Mouse (Mus musculus) lung, embryonic 15.5 days (tissue): ENCODE data around the gene Lyrm4. TPM values are rescaled to one million over a fixed set of nuclear protein-coding genes. Genes with fewer than 3 reads are reported as not detected.
A peak's percentile ranks its signal among the peaks of the same experiment; 100 is the strongest.

Experiments
- ATAC-seq: fragments of 200-750 bp; cut with Nextera tagmentation; 2 replicates; pipeline ENCODE4 v1.8.0; 2017; ENCODE audit warnings: moderate number of reproducible peaks, borderline replicate concordance; ENCODE audit not compliant: low FRiP score, low TSS enrichment; ENCODE audit errors: extremely low read depth
- H3K27ac ChIP-seq: fragments of 300-500 bp; sonication (generic); 2 replicates; pipeline ENCODE4 v1.5.1; 2015; ENCODE audit warnings: moderate library complexity, mild to moderate bottlenecking, inconsistent platforms
- H3K27me3 ChIP-seq: fragments of 300-500 bp; sonication (generic); 2 replicates; pipeline ENCODE4 v1.6.1; 2015; ENCODE audit warnings: inconsistent platforms
- H3K36me3 ChIP-seq: fragments of 300-500 bp; sonication (generic); 2 replicates; pipeline ENCODE4 v1.6.1; 2015; ENCODE audit warnings: inconsistent platforms
- H3K4me1 ChIP-seq: fragments of 300-500 bp; sonication (generic); 2 replicates; pipeline ENCODE4 v1.6.1; 2015; ENCODE audit warnings: inconsistent platforms
- H3K4me2 ChIP-seq: fragments of 300-500 bp; sonication (generic); 2 replicates; pipeline ENCODE4 v1.6.1; 2015; ENCODE audit warnings: inconsistent platforms, mild to moderate bottlenecking, moderate library complexity
- H3K4me3 ChIP-seq: fragments of 300-500 bp; sonication (generic); 2 replicates; pipeline ENCODE4 v1.5.1; 2015; ENCODE audit warnings: mild to moderate bottlenecking, inconsistent platforms
- H3K9ac ChIP-seq: fragments of 300-500 bp; sonication (generic); 2 replicates; pipeline ENCODE4 v1.6.1; 2015; ENCODE audit warnings: inconsistent platforms
- H3K9me3 ChIP-seq: fragments of 300-500 bp; sonication (generic); 2 replicates; pipeline ENCODE4 v1.6.1; 2016; ENCODE audit warnings: inconsistent platforms
- WGBS: fragments of 180-500 bp; shearing (Covaris S2); methylation state at CpG from one replicate; pipeline ENCODE4 v1.1.7; 2015; 5-methylcytosine and 5-hydroxymethylcytosine counted together
- polyA plus RNA-seq: library from polyadenylated mRNA; unstranded; fragments of >200 nt; fragmentation: Nextera tagmentation; extraction: Ambion mirVana; gene quantifications from 2 replicates; pipeline ENCODE4 v1.2.1, GENCODE M21; 2015

Gene Lyrm4
- polyA plus RNA-seq, 1 experiment from 2014 or later = 22.3 TPM

- H3K4me3 ChIP-seq = no peak overlapping the region
- no peaks in the 10 kb centered on the region for H3K36me3 ChIP-seq
- 71% methylated on average over 4 of the region's 4 CpGs for WGBS
- ATAC-seq = no peak
- H3K9me3 ChIP-seq = no peaks in the 10 kb centered on the region
- H3K9ac ChIP-seq = no peak overlapping the region
- no peaks in the 10 kb centered on the region for H3K27me3 ChIP-seq
- H3K27ac ChIP-seq = no peak overlapping the region
- no peak overlapping the region for H3K4me2 ChIP-seq
- H3K4me1 ChIP-seq = no peaks in the 10 kb centered on the region
Observed at GRCm38 (mm10) chr13:35980471-35980870, 136.9 kb downstream of the Lyrm4 start.

DNA sequence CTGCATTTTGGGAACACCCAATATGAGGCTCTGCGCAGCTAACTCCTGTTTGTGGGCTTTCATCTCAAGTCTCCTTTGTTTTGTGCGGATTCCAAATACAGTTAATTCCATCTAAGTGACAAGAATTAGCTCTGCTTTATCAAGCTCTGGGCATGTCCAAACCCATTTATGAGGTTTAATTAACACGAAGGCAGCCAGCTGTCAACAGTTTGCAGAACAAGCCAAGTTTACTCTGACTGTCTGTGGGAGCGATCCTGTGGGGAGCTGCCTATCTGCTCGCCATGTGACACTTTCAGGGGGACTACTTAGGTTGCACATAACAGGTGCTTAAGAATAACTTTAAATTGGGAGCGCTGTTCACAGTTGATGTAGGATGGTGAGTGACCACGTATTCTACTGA, 140.4 kb downstream of the Lyrm4 start:
- Histone ChIP-seq H3K9ac (no peak overlapping the region), H3K36me3 (no peaks in the 10 kb centered on the region), H3K27ac (no peak overlapping the region), H3K27me3 (no peaks in the 10 kb centered on the region), H3K4me2 (no peak overlapping the region), H3K4me3 (no peak overlapping the region), H3K9me3 (no peaks in the 10 kb centered on the region), H3K4me1 (no peaks in the 10 kb centered on the region)
- WGBS = 91% methylated on average over 7 of the region's 7 CpGs
- ATAC-seq = no peak

DNA sequence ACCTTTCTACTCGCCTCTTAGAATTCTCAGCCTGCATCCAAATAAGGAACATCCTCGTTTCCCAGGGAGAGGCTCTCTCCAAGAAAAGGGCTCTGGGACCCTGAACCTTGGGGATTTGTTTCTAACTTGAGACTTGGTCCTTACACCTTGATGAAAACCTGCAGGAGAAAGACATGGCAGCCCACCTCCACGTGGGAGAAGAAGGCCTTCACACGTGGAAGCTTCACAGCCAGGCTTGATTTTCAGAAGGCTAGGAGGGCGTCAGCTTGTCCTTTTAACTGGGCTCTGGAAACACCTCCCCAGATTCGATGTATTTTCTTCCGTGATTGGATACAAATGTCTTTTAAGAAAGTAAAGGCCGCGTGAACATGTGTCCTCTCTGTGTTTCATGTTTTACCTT, 147.5 kb downstream of the Lyrm4 start:
- H3K27me3 ChIP-seq = peaks cover 26% of the 10 kb centered on the region
- H3K4me3 ChIP-seq = peak overlapping the region; percentile 60
- peak overlapping the region; percentile 100 for H3K4me2 ChIP-seq
- peaks cover 12% of the 10 kb centered on the region for H3K4me1 ChIP-seq
- H3K27ac ChIP-seq = no peak overlapping the region
- no peaks in the 10 kb centered on the region for H3K9me3 ChIP-seq
- no peak overlapping the region for H3K9ac ChIP-seq
- ATAC-seq = no peak
- 33% methylated on average over 9 of the region's 9 CpGs for WGBS
- H3K36me3 ChIP-seq = no peaks in the 10 kb centered on the region

GRCm38 (mm10) chr13:35969431-35969721, 147.9 kb downstream of the Lyrm4 start:
- ATAC-seq = no peak
- WGBS = under 1% methylated on average over 18 of the region's 18 CpGs
- H3K4me1 ChIP-seq = peaks cover 12% of the 10 kb centered on the region
- H3K9ac ChIP-seq = peak overlapping the region; percentile 43
- H3K27me3 ChIP-seq = peaks cover 26% of the 10 kb centered on the region
- peak overlapping the region; percentile 100 for H3K4me2 ChIP-seq
- H3K4me3 ChIP-seq = peak overlapping the region; percentile 60
- no peak overlapping the region for H3K27ac ChIP-seq
- H3K9me3 ChIP-seq = no peaks in the 10 kb centered on the region
- H3K36me3 ChIP-seq = no peaks in the 10 kb centered on the region

DNA sequence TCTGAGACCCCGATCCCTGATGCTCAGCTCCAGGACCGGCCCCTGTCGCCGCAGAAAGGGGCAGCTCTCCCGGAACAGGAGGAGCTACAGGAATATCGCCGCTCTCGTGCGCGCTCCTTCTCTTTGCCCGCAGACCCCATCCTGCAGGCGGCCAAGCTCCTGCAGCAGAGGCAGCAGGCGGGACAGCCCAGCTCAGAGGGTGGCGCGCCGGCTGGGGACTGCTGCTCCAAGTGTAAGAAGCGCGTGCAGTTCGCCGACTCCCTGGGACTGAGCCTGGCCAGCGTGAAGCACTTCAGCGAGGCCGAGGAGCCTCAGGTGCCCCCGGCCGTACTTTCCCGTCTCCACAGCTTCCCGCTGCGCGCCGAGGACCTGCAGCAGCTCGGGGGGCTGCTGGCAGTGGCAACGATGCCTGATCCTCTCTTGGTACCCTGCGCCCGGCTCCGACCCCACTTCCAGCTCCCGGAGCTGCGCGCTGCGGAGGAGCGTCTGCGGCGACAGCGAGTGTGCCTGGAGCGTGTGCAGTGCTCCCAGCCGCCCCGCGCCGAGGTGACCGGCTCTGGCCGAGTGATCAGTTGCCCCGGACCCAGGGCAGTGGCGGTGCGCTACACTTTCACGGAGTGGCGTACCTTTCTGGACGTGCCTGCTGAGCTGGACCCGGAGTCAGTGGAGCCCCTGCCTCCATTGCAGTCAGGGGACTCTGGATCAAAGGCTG, 148.5 kb downstream of the Lyrm4 start:
- H3K36me3 ChIP-seq = no peaks in the 10 kb centered on the region
- no peaks in the 10 kb centered on the region for H3K9me3 ChIP-seq
- 0% methylated on average over 57 of the region's 57 CpGs for WGBS
- H3K4me3 ChIP-seq = peak overlapping the region; percentile 60
- no peak overlapping the region for H3K27ac ChIP-seq
- peak overlapping the region; percentile 43 for H3K9ac ChIP-seq
- peak; percentile 80; the same call in 1 of the 2 replicates for ATAC-seq
- peaks cover 26% of the 10 kb centered on the region for H3K27me3 ChIP-seq
- peaks cover 12% of the 10 kb centered on the region for H3K4me1 ChIP-seq
- peak overlapping the region; percentile 100 for H3K4me2 ChIP-seq

- WGBS = under 1% methylated on average over 38 of the region's 38 CpGs
- Histone ChIP-seq H3K36me3 (no peaks in the 10 kb centered on the region), H3K27me3 (peaks cover 26% of the 10 kb centered on the region), H3K4me1 (peaks cover 12% of the 10 kb centered on the region), H3K9ac (peak overlapping the region; percentile 43), H3K27ac (no peak overlapping the region), H3K4me3 (peak overlapping the region; percentile 60), H3K9me3 (no peaks in the 10 kb centered on the region), H3K4me2 (peak overlapping the region; percentile 100)
- peak; percentile 43 for ATAC-seq
Observed at GRCm38 (mm10) chr13:35968131-35968718, 149.1 kb downstream of the Lyrm4 start.

DNA sequence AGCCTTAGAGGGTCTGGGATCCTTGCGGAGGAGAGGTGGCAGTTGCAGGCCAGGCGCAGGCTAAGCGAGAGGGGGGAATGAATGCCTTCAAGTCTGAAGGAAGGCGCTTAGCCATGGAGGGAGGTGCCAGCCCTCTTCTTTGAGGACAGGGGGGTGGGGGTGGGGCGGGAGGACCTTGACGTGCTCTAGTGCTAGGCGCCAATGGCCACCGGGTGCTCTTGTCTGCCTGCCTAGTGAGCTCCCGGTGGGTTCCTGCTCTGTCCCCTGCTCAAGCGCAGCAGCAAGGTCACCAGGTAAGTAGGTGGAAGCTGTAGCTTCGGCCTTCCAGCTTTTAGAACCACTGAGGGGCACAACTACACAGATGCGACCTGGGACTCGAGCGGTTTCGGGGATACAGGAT, 149.6 kb downstream of the Lyrm4 start:
- Histone ChIP-seq H3K9me3 (no peaks in the 10 kb centered on the region), H3K27ac (no peak overlapping the region), H3K9ac (peak overlapping the region; percentile 43), H3K36me3 (no peaks in the 10 kb centered on the region), H3K4me3 (peak overlapping the region; percentile 60), H3K4me1 (peaks cover 12% of the 10 kb centered on the region), H3K4me2 (peak overlapping the region; percentile 100), H3K27me3 (peaks cover 26% of the 10 kb centered on the region)
- no peak; the same call in 1 of the 2 replicates for ATAC-seq
- WGBS = 11% methylated on average over 15 of the region's 15 CpGs

DNA sequence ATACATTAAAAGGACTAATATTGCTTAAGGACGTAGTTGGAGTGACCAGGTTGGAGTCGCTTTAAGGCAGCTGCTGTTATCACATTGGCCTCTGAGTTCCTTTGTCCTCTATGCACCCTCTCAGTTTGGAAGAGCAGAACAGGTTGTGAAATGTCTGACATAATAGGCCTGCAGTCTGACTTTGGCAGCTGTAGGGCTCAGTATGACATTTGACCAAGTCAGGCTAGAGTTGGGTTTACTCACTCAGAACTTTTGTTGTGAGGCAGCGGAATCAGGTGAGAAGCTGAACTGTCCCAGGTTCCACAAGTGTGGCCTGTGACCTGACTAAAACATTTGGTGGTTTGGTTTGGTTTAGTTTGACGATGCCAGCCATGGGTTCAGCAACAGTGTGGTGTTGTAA, 153.7 kb downstream of the Lyrm4 start:
- Histone ChIP-seq H3K9me3 (no peaks in the 10 kb centered on the region), H3K4me2 (no peak overlapping the region), H3K36me3 (no peaks in the 10 kb centered on the region), H3K27me3 (peaks cover 10% of the 10 kb centered on the region), H3K9ac (no peak overlapping the region), H3K4me3 (no peak overlapping the region), H3K27ac (no peak overlapping the region), H3K4me1 (peaks cover 5% of the 10 kb centered on the region)
- no peak for ATAC-seq
- 82% methylated on average over 4 of the region's 4 CpGs for WGBS

DNA sequence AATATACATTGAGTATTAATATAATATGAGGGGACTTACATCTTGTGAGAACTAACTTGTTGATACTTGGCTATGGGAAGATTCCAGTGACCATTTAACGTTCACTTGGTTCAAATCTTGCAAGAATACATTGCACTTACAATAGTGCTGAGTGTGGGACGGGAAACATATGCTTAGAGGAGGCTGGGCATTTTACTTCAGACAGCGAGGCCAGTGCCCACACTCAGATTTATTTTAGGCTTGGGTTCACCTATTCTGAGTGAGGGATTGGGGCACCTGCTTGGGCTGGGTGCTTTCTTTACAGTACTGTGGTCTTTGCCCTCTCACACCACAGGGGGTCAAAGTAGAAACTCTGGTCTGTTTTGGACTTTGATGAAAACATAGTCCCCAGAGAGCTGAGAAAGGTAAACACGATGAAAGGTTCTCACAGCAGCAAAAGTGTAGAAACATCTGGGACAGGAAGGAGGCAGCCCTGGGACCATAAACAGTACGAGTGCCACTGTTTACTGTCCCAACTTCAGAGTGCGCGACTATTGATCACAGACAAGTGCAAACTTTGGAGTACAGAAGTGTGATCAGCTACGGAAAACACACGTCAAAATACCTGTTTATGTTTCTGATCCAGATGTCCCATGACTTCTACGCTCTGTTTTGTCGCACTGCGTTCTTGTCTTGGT, 157.8 kb downstream of the Lyrm4 start:
- no peak for ATAC-seq
- Histone ChIP-seq H3K4me2 (no peak overlapping the region), H3K9me3 (no peaks in the 10 kb centered on the region), H3K9ac (no peak overlapping the region), H3K27ac (no peak overlapping the region), H3K36me3 (no peaks in the 10 kb centered on the region), H3K4me1 (no peaks in the 10 kb centered on the region), H3K4me3 (no peak overlapping the region), H3K27me3 (no peaks in the 10 kb centered on the region)
- WGBS = 65% methylated on average over 12 of the region's 12 CpGs

- H3K27ac ChIP-seq = no peak within 1 kb of the TSS
- no peak for ATAC-seq
- 87% methylated on average over 1 of the region's 1 CpGs for WGBS
- no peak within 1 kb of the TSS for H3K4me3 ChIP-seq
- no peaks in the 10 kb centered on the region for H3K36me3 ChIP-seq
- no peaks in the 10 kb centered on the region for H3K4me1 ChIP-seq
- no peaks in the 10 kb centered on the region for H3K27me3 ChIP-seq
- no peaks in the 10 kb centered on the region for H3K9me3 ChIP-seq
- no peak within 1 kb of the TSS for H3K9ac ChIP-seq
- H3K4me2 ChIP-seq = no peak within 1 kb of the TSS
Observed at GRCm38 (mm10) chr13:35958539-35958938, 158.8 kb downstream of the Lyrm4 start, which contains the start of gene Ppp1r3g. Gene Ppp1r3g (plus strand): TSS chr13:35958839.

- H3K27ac ChIP-seq = no peak overlapping the region
- no peak overlapping the region for H3K4me3 ChIP-seq
- no peaks in the 10 kb centered on the region for H3K9me3 ChIP-seq
- no peaks in the 10 kb centered on the region for H3K27me3 ChIP-seq
- 49% methylated on average over 17 of the region's 17 CpGs for WGBS
- ATAC-seq = peak; percentile 31; the same call in 1 of the 2 replicates
- no peak overlapping the region for H3K9ac ChIP-seq
- H3K36me3 ChIP-seq = no peaks in the 10 kb centered on the region
- no peak overlapping the region for H3K4me2 ChIP-seq
- peaks cover 5% of the 10 kb centered on the region; the same call in 1 of the 2 replicates for H3K4me1 ChIP-seq
Observed at GRCm38 (mm10) chr13:35949814-35950455, 167.4 kb downstream of the Lyrm4 start.
